Mouse (Mus musculus): Measurements from ENCODE around the gene Slc9a9. TPM values are rescaled to one million over a fixed set of nuclear protein-coding genes. Genes with fewer than 3 reads are reported as not detected.

The Slc9a9 gene
- total RNA-seq, 4 experiments from 2014 or later, result 0.99 to 1.8 (median 1.5) TPM

GRCm38 (mm10) chr9:94732136-94732535 lies 62.4 kb downstream of the Slc9a9 start:
- DNase-seq (ENCODE audit: low spot score in 2 of 2), result no peak

DNA sequence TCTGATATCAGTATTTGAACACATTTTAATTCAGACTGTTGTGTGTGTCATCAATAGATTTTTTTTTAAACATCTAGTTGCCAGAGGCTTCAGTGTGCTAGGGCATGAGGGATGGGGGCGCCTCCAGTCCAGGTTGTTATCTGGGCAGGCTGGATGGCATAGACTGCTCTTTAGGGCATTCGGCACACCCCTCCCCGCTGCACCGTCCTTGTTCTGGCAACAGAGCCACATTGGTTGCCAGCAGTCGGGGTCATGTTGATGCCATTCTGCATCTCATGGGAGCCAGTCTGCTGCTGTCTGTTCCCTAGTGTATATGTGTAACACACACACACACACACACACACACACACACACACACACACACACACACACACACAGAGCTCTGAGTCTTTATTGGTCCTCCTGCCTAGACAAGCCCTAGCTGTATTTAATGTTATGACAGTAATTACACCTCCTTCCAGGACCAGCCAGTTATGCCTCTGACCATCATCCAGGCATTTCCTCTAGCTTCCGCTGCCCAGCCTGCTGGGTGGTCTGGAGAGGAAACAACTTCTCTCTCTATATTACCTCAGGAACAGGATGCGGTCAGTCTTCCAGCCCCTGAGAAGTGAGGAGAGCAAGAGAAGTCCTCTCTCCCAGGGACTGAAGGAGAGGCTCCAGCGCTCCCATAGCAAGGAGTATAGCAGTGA lies 63.0 kb downstream of the Slc9a9 start:
- DNase-seq (ENCODE audit: low spot score in 2 of 2), result no peak

DNA sequence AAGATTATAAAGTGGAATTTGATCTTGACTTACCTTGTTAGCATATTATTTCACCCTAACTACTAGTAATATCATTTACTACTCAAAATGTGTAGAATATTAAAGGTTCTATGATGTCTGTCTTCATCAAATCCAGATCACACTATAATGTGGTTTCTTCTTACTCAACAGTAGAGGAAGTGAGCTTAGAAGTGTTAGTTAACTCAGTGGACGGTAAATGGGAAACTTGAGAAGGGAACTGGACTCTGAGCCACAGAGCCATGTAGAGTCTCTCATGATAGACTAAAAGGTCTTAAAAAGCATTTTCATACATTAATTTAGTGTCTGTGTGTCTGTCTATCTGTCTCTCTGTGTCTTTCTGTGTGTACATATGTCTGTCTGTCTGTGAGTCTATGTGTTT lies 64.6 kb downstream of the Slc9a9 start:
- DNase-seq (ENCODE audit: low spot score in 2 of 2), result no peak

GRCm38 (mm10) chr9:94737226-94737625 lies 67.5 kb downstream of the Slc9a9 start:
- DNase-seq (ENCODE audit: low spot score in 2 of 2), result no peak

- no peak for DNase-seq (ENCODE audit: low spot score in 2 of 2)
Measured at GRCm38 (mm10) chr9:94738555-94739427, 69.1 kb downstream of the Slc9a9 start.

DNA sequence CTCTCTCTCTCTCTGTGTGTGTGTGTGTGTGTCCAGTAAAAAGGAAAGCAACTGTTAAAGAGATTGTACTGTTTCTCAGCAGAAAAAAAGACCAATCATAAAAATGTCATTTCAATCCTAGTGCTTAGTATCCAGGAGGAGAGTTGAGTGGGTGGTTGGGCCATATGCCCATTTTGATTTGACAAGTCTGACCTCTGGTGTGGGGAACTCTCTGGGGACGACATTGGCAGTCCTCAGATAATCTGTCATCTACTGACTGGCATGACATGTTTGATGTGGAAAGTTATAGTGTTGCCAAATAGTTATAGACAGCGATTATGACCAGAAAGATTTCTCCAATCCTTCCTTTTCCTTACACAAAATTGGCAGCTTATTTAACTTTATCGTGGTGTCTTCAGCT lies 71.1 kb downstream of the Slc9a9 start:
- DNase-seq (ENCODE audit: low spot score in 2 of 2), result no peak

DNA sequence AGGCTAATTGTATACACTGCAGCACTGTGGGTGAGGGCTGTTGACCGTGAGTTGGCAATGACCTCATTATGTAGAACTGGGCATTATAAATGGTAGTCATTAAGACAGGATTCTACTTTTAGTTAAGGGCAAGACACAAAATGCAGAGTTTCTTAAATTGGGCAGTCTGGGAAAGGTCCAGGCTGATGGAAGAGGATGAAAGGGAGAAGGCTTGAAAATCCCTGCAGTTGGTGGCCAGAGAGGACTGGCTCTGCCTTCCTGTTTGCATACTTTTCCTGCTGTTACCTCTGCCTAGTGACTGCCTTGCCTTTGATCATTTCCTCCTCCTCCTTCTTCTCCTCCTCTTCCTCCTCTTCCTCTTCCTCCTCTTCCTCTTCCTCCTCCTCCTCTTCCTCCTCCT lies 73.6 kb downstream of the Slc9a9 start:
- DNase-seq (ENCODE audit: low spot score in 2 of 2), result no peak

DNA sequence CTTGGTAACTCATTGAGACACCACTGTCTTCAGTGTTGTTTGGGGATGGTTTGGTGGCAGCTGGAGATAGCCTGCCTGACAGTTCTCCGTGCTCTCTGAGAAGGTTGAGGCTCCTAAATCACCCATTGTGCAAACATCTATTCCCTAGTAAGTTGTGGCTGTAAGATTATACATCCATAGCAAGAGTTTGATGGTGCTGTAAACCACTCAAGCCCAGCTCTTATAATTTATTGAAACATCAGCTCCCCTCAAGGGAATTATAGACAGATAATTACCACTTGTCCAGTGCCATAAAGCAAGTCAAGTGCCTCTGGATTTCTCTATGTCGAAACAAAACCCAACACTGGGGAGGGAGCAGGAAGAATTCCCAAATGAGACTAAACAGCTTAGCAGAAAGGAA lies 78.8 kb downstream of the Slc9a9 start:
- no peak for DNase-seq (ENCODE audit: low spot score in 2 of 2)

DNA sequence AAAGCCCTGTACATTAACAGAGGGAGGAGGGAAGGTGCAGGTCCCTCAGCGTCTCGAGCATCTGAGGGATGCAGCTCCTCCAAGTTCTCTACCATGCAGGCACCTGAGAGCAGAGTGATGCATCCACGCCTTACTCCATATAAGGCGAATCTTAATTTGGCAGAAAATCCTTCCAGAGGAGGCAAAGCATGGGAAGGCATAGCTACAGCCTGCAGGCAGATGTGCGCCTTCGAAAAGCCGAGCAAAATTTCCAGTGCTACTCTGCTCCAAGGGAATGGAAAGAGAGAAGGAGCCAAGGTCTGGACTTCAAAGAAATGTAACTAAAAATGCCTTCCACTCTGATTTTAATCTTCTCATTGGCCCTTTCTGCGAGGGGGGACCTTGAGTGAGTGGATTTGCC lies 80.5 kb downstream of the Slc9a9 start:
- DNase-seq (ENCODE audit: low spot score in 2 of 2), result no peak

DNA sequence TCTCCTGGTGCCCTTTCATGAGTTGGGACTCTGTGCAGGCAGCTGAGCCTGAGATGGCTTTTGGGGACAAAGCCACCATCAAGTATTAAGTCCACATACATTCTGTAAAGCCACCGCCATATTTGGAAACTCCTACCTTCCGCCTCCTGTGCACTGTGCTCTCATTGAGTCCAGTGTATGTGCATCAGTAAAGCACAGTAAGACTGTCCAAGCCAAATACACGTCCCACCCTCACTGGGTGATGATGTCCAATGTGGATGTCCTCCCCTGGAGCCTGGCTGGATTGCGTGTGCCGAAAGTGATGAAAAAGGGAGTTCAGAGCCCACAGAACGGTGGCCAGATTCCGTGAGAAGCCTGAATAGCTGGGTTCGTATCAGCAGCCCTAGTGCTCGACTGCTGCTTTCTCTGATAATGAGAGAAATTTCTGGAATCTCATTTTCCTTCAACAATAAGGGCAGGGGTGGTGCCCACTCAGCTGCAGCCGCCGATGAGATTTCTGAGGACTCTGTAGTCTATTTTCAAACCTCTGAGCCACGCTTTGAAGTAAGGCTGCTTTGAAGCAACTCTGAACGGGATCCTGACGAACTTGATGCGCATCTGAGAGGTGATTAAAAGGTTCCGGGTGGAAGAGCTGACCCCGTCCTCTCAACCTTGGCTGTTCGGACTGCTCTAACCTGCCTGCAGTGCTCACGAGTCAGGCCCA lies 81.4 kb downstream of the Slc9a9 start:
- no peak for DNase-seq (ENCODE audit: low spot score in 2 of 2)

- DNase-seq (ENCODE audit: low spot score in 2 of 2), result no peak
Measured at GRCm38 (mm10) chr9:94751638-94752021, 81.9 kb downstream of the Slc9a9 start.

DNA sequence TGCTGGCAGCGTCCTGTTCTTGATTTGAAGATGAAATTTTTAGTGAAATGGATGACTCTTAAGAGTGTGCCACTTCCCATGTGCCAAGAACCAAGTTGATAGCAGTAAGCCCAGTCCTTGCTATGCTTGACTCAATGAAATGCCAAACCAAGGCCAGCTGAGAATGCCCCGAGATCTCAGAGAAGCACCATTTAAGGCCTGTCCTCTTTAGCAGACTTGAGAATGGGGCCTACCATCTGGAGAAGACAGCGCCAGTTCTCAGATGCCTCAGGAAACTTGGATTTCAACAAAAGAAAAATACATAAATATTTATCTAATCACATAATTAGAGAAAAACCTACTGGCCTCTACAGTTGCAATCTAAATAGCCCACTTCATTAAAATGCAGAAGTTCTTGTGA lies 82.4 kb downstream of the Slc9a9 start:
- DNase-seq (ENCODE audit: low spot score in 2 of 2), result no peak

GRCm38 (mm10) chr9:94759904-94760303 lies 90.2 kb downstream of the Slc9a9 start:
- DNase-seq (ENCODE audit: low spot score in 2 of 2), result no peak

- DNase-seq (ENCODE audit: low spot score in 2 of 2), result no peak
Measured at GRCm38 (mm10) chr9:94768114-94768513, 98.4 kb downstream of the Slc9a9 start.

- no peak for DNase-seq (ENCODE audit: low spot score in 2 of 2)
Measured at GRCm38 (mm10) chr9:94768524-94768923, 98.8 kb downstream of the Slc9a9 start.

- DNase-seq (ENCODE audit: low spot score in 2 of 2), result no peak
Measured at GRCm38 (mm10) chr9:94773357-94773756, 103.6 kb downstream of the Slc9a9 start.

GRCm38 (mm10) chr9:94788261-94788660 lies 118.6 kb downstream of the Slc9a9 start:
- no peak for DNase-seq (ENCODE audit: low spot score in 2 of 2)

GRCm38 (mm10) chr9:94790966-94791365 lies 121.3 kb downstream of the Slc9a9 start:
- DNase-seq (ENCODE audit: low spot score in 2 of 2), result no peak

DNA sequence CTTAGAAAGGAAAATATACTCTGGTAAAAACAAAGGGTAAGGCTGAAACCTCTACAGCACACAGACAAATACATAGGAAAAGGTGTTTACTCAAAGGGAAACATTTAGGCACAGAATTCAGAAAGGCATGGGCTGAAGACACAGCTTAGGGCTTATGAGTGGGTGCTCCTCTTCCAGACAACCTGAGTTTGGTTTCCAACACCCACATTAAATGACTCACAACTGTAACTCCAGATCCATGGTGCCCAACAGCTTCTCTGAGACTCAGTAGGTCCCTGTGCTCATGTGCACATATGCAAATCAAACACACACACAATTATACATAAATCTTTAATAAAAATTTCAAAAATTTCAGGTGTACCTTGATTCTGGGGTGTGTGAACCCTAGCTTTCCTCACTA lies 133.4 kb downstream of the Slc9a9 start:
- DNase-seq (ENCODE audit: low spot score in 2 of 2), result no peak

DNA sequence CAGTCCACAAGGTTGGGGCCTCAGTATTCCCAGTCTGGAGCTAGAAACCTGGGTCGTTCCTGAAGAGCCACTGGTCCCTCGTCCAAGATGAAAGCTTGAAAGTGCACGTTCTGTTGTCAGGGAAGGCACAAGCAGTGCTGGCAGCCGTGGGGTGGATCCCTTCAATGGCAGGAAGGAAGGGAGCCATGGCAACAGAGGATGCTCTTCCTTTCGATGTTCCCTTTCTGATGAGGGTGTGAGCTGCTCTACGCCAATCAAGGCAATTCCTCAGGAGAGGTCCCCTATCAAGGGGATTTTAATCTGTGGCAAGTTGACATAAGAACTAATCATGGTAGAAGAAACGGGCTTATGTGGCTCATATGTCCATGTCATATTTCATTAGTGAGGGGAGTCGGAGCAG lies 135.8 kb downstream of the Slc9a9 start:
- DNase-seq (ENCODE audit: low spot score in 2 of 2), result no peak

DNA sequence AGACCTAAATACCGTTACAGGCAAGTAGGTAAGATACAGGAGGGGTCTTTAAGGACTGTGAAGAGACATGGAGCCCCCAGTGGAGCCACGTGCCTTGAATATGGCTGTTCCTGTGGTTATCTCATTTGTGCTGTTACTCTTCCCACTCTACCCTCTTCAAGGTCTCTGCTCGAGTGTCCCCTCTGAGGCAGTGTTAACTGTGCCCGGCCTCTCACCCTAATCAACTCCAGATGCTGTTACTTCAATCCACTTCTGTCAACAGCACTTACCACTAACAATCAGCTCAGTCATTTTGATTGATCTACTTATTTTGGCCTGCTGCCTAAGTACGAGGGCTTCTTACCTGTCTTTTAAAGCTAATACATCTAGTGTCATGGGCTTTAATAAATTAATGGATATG lies 145.8 kb downstream of the Slc9a9 start:
- no peak for DNase-seq (ENCODE audit: low spot score in 2 of 2)

GRCm38 (mm10) chr9:94821268-94821667 lies 151.6 kb downstream of the Slc9a9 start:
- DNase-seq (ENCODE audit: low spot score in 2 of 2), result no peak

All from gastrocnemius, adult 8-10 months (tissue).